Mouse (Mus musculus) G1E (cell line): ENCODE results near the gene Ralgapa2.

Source experiments
- CTCF ChIP-seq: IDR thresholded peaks from 2 replicates; pipeline ENCODE4 v1.5.1; 2012; ENCODE audit warnings: low read depth, low read length, inconsistent platforms, mixed read lengths
- GATA1 ChIP-seq: IDR thresholded peaks from 2 replicates; pipeline ENCODE4 v1.6.1; 2012; ENCODE audit warnings: borderline replicate concordance, low read length, inconsistent platforms, mixed read lengths
- POLR2AphosphoS5 ChIP-seq: IDR thresholded peaks from 2 replicates; pipeline ENCODE4 v1.6.1; 2012; ENCODE audit warnings: low read depth, low read length, inconsistent platforms; ENCODE audit not compliant: insufficient replicate concordance
- TAL1 ChIP-seq: conservative IDR thresholded peaks from 2 replicates; pipeline ENCODE4 v1.6.1; 2012; ENCODE audit warnings: low read depth, low read length, inconsistent platforms, mixed read lengths

GRCm38 (mm10) chr2:146247576-146247975, 264.6 kb downstream of the Ralgapa2 start:
- TF ChIP-seq TAL1 (no peak), CTCF (no peak), GATA1 (no peak), POLR2AphosphoS5 (no peak)
